Mouse (Mus musculus) kidney, postnatal 10 days (tissue): ENCODE measurements around the gene Gm20869.
"Not testable (repeated sequence)": the region's sequence is repeated elsewhere in the genome, so short reads cannot be mapped to it uniquely, and the experiment has no call there.

Source experiments
- DNase-seq: peaks from one replicate; pipeline ENCODE4 v3.0.0; 2021; ENCODE audit warnings: mixed read lengths

The Gm20869 gene

GRCm38 (mm10) chrY:71469149-71469548, at the start of gene Gm20869:
Gene Gm20869, plus strand, starts transcription at chrY:71469449.
- not testable (repeated sequence) for DNase-seq
